Mouse (Mus musculus) ES-Bruce4 (cell line): ENCODE data around the gene Atp2b2.

Source experiments
- CTCF ChIP-seq: IDR thresholded peaks from one replicate; pipeline ENCODE4 v1.8.1; 2011; ENCODE audit warnings: low read depth, low read length
- POLR2A ChIP-seq: IDR thresholded peaks from one replicate; pipeline ENCODE4 v1.8.1; 2011; ENCODE audit warnings: low read length; ENCODE audit not compliant: insufficient read depth

GRCm38 (mm10) chr6:113991482-113991881 lies 50.9 kb downstream of the Atp2b2 start:
- TF ChIP-seq POLR2A: no peak
- TF ChIP-seq CTCF: no peak
